Mouse (Mus musculus) heart, postnatal 14 days (tissue): Measurements from ENCODE around the gene Ap5s1. TPM values are rescaled to one million over a fixed set of nuclear protein-coding genes. Genes with fewer than 3 reads are reported as not detected.

Experiments
- DNase-seq, 2 experiments: peaks; one replicate each; pipeline ENCODE4 v3.0.0; 2021 to 2022
- intact Hi-C: fragments of 180-260 bp; cut with DNase I; formaldehyde crosslinking; loops from one replicate; pipeline ENCODE4 v1.15.1; 2025
- long read RNA-seq, 2 experiments: library from polyadenylated mRNA; stranded (forward); transcript quantifications; one replicate each; pipeline ENCODE4 v2.0.0; 2021
- total RNA-seq, 2 experiments: library from RNA; stranded (reverse); gene quantifications; 2 replicates each; pipeline ENCODE4 v1.2.3; 2021

The Ap5s1 gene
- total RNA-seq: 10 to 100 TPM; 37.3 to 40.8 TPM
- long read RNA-seq, experiment 1, transcript Ap5s1-205 (2 exons, 868 nt): major isoform, 28 of 48 reads
- long read RNA-seq, experiment 1, transcript Ap5s1-203 (3 exons, 1,521 nt): minor isoform, 15 of 48 reads
- long read RNA-seq, experiment 1, partial matches to known transcripts: 1 of 48 reads
- long read RNA-seq, experiment 1, other reads (novel, unspliced or antisense): 2 of 48 reads
- long read RNA-seq, experiment 2, transcript Ap5s1-203 (3 exons, 1,521 nt): minor isoform, 18 of 51 reads
- long read RNA-seq, experiment 2, transcript Ap5s1-205 (2 exons, 868 nt): major isoform, 26 of 51 reads
- long read RNA-seq, experiment 2, partial matches to known transcripts: 0 of 51 reads
- long read RNA-seq, experiment 2, other reads (novel, unspliced or antisense): 4 of 51 reads

GRCm38 (mm10) chr2:131206778-131207177 is at the start of gene Ap5s1:
TSS of gene Ap5s1 (plus strand) at chr2:131207078.
- intact Hi-C loops: no loop called here
- no peak for DNase-seq

GRCm38 (mm10) chr2:131159491-131159910 is 47.4 kb upstream of the Ap5s1 start:
- intact Hi-C loops: no loop called here
- no peak for DNase-seq

- peak; percentile 96 for DNase-seq
- intact Hi-C loops: loop anchor here (1.0 to 5.0 kb wide), 2 partner anchors 66 to 257 kb away; no protein-coding TSS in a partner anchor
Measured at GRCm38 (mm10) chr2:131159938-131160581, 46.8 kb upstream of the Ap5s1 start, which contains the start of gene 1700037H04Rik. TSS of gene 1700037H04Rik (minus strand) at chr2:131160081.

- intact Hi-C loops: loop anchor here (1.0 to 5.0 kb wide), 2 partner anchors 66 to 257 kb away; no protein-coding TSS in a partner anchor
- DNase-seq: no peak
Measured at GRCm38 (mm10) chr2:131160671-131161111, 46.2 kb upstream of the Ap5s1 start.

GRCm38 (mm10) chr2:131163924-131164323 is 43.0 kb upstream of the Ap5s1 start:
- no peak for DNase-seq
- intact Hi-C loops: loop anchor here (5.0 kb wide), 1 partner anchor 253 kb away; no protein-coding TSS in a partner anchor

GRCm38 (mm10) chr2:131166172-131166571 is 40.7 kb upstream of the Ap5s1 start:
- intact Hi-C loops: no loop called here
- no peak for DNase-seq

GRCm38 (mm10) chr2:131167984-131168383 is 38.9 kb upstream of the Ap5s1 start:
- intact Hi-C loops: no loop called here
- DNase-seq: no peak

- no peak for DNase-seq
- intact Hi-C loops: no loop called here
Measured at GRCm38 (mm10) chr2:131168914-131169313, 38.0 kb upstream of the Ap5s1 start.

- DNase-seq: no peak
- intact Hi-C loops: no loop called here
Measured at GRCm38 (mm10) chr2:131170936-131171335, 35.9 kb upstream of the Ap5s1 start.

GRCm38 (mm10) chr2:131171401-131172104 is 35.3 kb upstream of the Ap5s1 start:
- intact Hi-C loops: no loop called here

GRCm38 (mm10) chr2:131172322-131172721 is 34.6 kb upstream of the Ap5s1 start:
- DNase-seq: no peak
- intact Hi-C loops: no loop called here

More at GRCm38 (mm10) chr2:131171401-131172104, 35.3 kb upstream of the Ap5s1 start:
- peak; percentile 68 to 72 for DNase-seq

GRCm38 (mm10) chr2:131174700-131175099 is 32.2 kb upstream of the Ap5s1 start:
- intact Hi-C loops: no loop called here
- peak in 1 of 2 experiments; percentile 61 for DNase-seq

- DNase-seq: no peak
- intact Hi-C loops: no loop called here
Measured at GRCm38 (mm10) chr2:131175286-131175944, 31.5 kb upstream of the Ap5s1 start.

- DNase-seq: no peak
- intact Hi-C loops: no loop called here
Measured at GRCm38 (mm10) chr2:131175945-131176309, 31.0 kb upstream of the Ap5s1 start.

GRCm38 (mm10) chr2:131176491-131176890 is 30.4 kb upstream of the Ap5s1 start:
- DNase-seq: no peak
- intact Hi-C loops: no loop called here

GRCm38 (mm10) chr2:131177932-131178331 is 28.9 kb upstream of the Ap5s1 start:
- no peak for DNase-seq
- intact Hi-C loops: loop anchor here (2.0 kb wide), 1 partner anchor 77 kb away; no protein-coding TSS in a partner anchor

- intact Hi-C loops: loop anchor here (2.0 kb wide), 1 partner anchor 76 kb away; no protein-coding TSS in a partner anchor
Measured at GRCm38 (mm10) chr2:131178828-131179245, 28.0 kb upstream of the Ap5s1 start.

GRCm38 (mm10) chr2:131179246-131179886 is 27.5 kb upstream of the Ap5s1 start:
- DNase-seq: peak; percentile 64 to 67
- intact Hi-C loops: loop anchor here (2.0 kb wide), 1 partner anchor 75 kb away; no protein-coding TSS in a partner anchor

More at GRCm38 (mm10) chr2:131178828-131179245, 28.0 kb upstream of the Ap5s1 start:
- no peak for DNase-seq

GRCm38 (mm10) chr2:131179990-131180587 is 26.8 kb upstream of the Ap5s1 start, which contains the start of gene Cenpb:
TSS of gene Cenpb (minus strand) at chr2:131180067.
- peak; percentile 92 to 94 for DNase-seq
- intact Hi-C loops: loop anchor here (2.0 to 5.0 kb wide), 4 partner anchors 29 to 237 kb away; no protein-coding TSS in a partner anchor
